Mouse (Mus musculus) kidney, embryonic 15.5 days (tissue): ENCODE measurements at regions not wholly inside any gene's neighbourhood (a gene's known extent, or its start where the extent isn't known, plus 50 kb on each side); places are given as distances from the start of the nearest gene placed in this dataset.

Experiments used
- ATAC-seq: fragments of 200-750 bp; cut with Nextera tagmentation; replicated peaks from 2 replicates; pipeline ENCODE4 v1.8.0; 2017; ENCODE audit warnings: moderate TSS enrichment; ENCODE audit not compliant: low FRiP score
- H3K27ac ChIP-seq: fragments of 300-500 bp; sonication (generic); 2 replicates; pipeline ENCODE4 v1.5.1; 2015; ENCODE audit warnings: mild to moderate bottlenecking, inconsistent platforms
- H3K27me3 ChIP-seq: fragments of 300-500 bp; sonication (generic); 2 replicates; pipeline ENCODE4 v1.6.1; 2015; ENCODE audit warnings: inconsistent platforms
- H3K36me3 ChIP-seq: fragments of 300-500 bp; sonication (generic); 2 replicates; pipeline ENCODE4 v1.6.1; 2015; ENCODE audit warnings: inconsistent platforms
- H3K4me1 ChIP-seq: fragments of 300-500 bp; sonication (generic); 2 replicates; pipeline ENCODE4 v1.6.1; 2015; ENCODE audit warnings: inconsistent platforms
- H3K4me2 ChIP-seq: fragments of 300-500 bp; sonication (generic); 2 replicates; pipeline ENCODE4 v1.6.1; 2015; ENCODE audit warnings: moderate library complexity, mild to moderate bottlenecking, inconsistent platforms
- H3K4me3 ChIP-seq: fragments of 300-500 bp; sonication (generic); replicated peaks from 2 replicates; pipeline ENCODE4 v1.5.1; 2015; ENCODE audit warnings: mild to moderate bottlenecking, inconsistent platforms
- H3K9ac ChIP-seq: fragments of 300-500 bp; sonication (generic); 2 replicates; pipeline ENCODE4 v1.6.1; 2015; ENCODE audit warnings: mild to moderate bottlenecking, inconsistent platforms
- H3K9me3 ChIP-seq: fragments of 300-500 bp; sonication (generic); replicated peaks from 2 replicates; pipeline ENCODE4 v1.6.1; 2016; ENCODE audit warnings: inconsistent platforms
- WGBS: fragments of 180-500 bp; shearing (Covaris S2); methylation state at CpG from one replicate; pipeline ENCODE4 v1.1.7; 2015; ENCODE audit warnings: mixed read lengths; 5-methylcytosine and 5-hydroxymethylcytosine counted together

- H3K27me3 ChIP-seq, result no peaks in the 10 kb centered on the region
- H3K4me1 ChIP-seq, result no peaks in the 10 kb centered on the region
- H3K9me3 ChIP-seq, result no peaks in the 10 kb centered on the region
- H3K36me3 ChIP-seq, result no peaks in the 10 kb centered on the region
- no peak overlapping the region for H3K4me3 ChIP-seq
- ATAC-seq, result no peak
- H3K9ac ChIP-seq, result no peak overlapping the region
- no peak overlapping the region for H3K4me2 ChIP-seq
- WGBS, result 54% methylated on average over 6 of the region's 6 CpGs
- no peak overlapping the region for H3K27ac ChIP-seq
These were observed 869.9 kb downstream of the Tmem182 start for GRCm38 (mm10) chr1:41675345-41675744.

- no peak overlapping the region for H3K4me3 ChIP-seq
- ATAC-seq, result no peak
- H3K4me1 ChIP-seq, result no peaks in the 10 kb centered on the region
- WGBS, result 79% methylated on average over 3 of the region's 3 CpGs
- H3K36me3 ChIP-seq, result no peaks in the 10 kb centered on the region
- H3K27ac ChIP-seq, result no peak overlapping the region
- H3K4me2 ChIP-seq, result no peak overlapping the region
- H3K27me3 ChIP-seq, result no peaks in the 10 kb centered on the region
- H3K9ac ChIP-seq, result no peak overlapping the region
- no peaks in the 10 kb centered on the region for H3K9me3 ChIP-seq
These were observed 900.3 kb downstream of the Tmem182 start for GRCm38 (mm10) chr1:41705692-41706091.

GRCm38 (mm10) chr1:41742644-41743331, 937.4 kb downstream of the Tmem182 start:
- Histone ChIP-seq H3K9me3 (no peaks in the 10 kb centered on the region), H3K4me2 (no peak overlapping the region), H3K27ac (no peak overlapping the region), H3K9ac (no peak overlapping the region), H3K4me1 (0 out of 2 replicates have a peak, but pooled peaks cover 5% of the 10 kb centered on the region), H3K4me3 (no peak overlapping the region), H3K36me3 (no peaks in the 10 kb centered on the region), H3K27me3 (0 out of 2 replicates have a peak, but pooled peaks cover 4% of the 10 kb centered on the region)
- WGBS, result 48% methylated on average over 5 of the region's 5 CpGs
- no peak for ATAC-seq

GRCm38 (mm10) chr1:41743332-41743710, 937.9 kb downstream of the Tmem182 start:
- H3K9me3 ChIP-seq, result no peaks in the 10 kb centered on the region
- ATAC-seq, result no peak
- H3K27ac ChIP-seq, result no peak overlapping the region
- 0 out of 2 replicates have a peak, but pooled peaks cover 4% of the 10 kb centered on the region for H3K27me3 ChIP-seq
- H3K9ac ChIP-seq, result no peak overlapping the region
- no peaks in the 10 kb centered on the region for H3K36me3 ChIP-seq
- 48% methylated on average over 6 of the region's 6 CpGs for WGBS
- H3K4me3 ChIP-seq, result no peak overlapping the region
- H3K4me1 ChIP-seq, result 0 out of 2 replicates have a peak, but pooled peaks cover 5% of the 10 kb centered on the region
- H3K4me2 ChIP-seq, result no peak overlapping the region

- H3K4me1 ChIP-seq, result 0 out of 2 replicates have a peak, but pooled peaks cover 5% of the 10 kb centered on the region
- WGBS, result 62% methylated on average over 3 of the region's 3 CpGs
- no peaks in the 10 kb centered on the region for H3K9me3 ChIP-seq
- ATAC-seq, result no peak
- H3K4me2 ChIP-seq, result no peak overlapping the region
- 0 out of 2 replicates have a peak, but pooled peaks cover 4% of the 10 kb centered on the region for H3K27me3 ChIP-seq
- H3K36me3 ChIP-seq, result no peaks in the 10 kb centered on the region
- H3K9ac ChIP-seq, result no peak overlapping the region
- no peak overlapping the region for H3K4me3 ChIP-seq
- H3K27ac ChIP-seq, result no peak overlapping the region
These were observed 939.1 kb downstream of the Tmem182 start for GRCm38 (mm10) chr1:41744531-41744930.

GRCm38 (mm10) chr1:41759366-41759765, 936.2 kb upstream of the Pou3f3 start:
- H3K4me2 ChIP-seq, result no peak overlapping the region
- no peak overlapping the region for H3K27ac ChIP-seq
- 34% methylated on average over 6 of the region's 6 CpGs for WGBS
- H3K4me1 ChIP-seq, result no peaks in the 10 kb centered on the region
- H3K9ac ChIP-seq, result no peak overlapping the region
- ATAC-seq, result no peak
- no peak overlapping the region for H3K4me3 ChIP-seq
- no peaks in the 10 kb centered on the region for H3K9me3 ChIP-seq
- H3K36me3 ChIP-seq, result no peaks in the 10 kb centered on the region
- no peaks in the 10 kb centered on the region for H3K27me3 ChIP-seq
